Mouse (Mus musculus) liver, adult 2 months (tissue): ENCODE results near the gene Olfr204.
"Not testable (repeated sequence)": the region's sequence is repeated elsewhere in the genome, so short reads cannot be mapped to it uniquely, and the experiment has no call there.

Experiments used
- CTCF ChIP-seq: fragments of 200-500 bp; IDR thresholded peaks from 2 replicates; pipeline ENCODE4 v1.5.1; 2011; ENCODE audit warnings: low read depth, low read length, control low read depth
- POLR2A ChIP-seq: fragments of 200-500 bp; IDR thresholded peaks from 2 replicates; pipeline ENCODE4 v1.6.1; 2011; ENCODE audit warnings: low read length, control low read depth; ENCODE audit not compliant: insufficient read depth; ENCODE audit errors: extremely low read depth

DNA sequence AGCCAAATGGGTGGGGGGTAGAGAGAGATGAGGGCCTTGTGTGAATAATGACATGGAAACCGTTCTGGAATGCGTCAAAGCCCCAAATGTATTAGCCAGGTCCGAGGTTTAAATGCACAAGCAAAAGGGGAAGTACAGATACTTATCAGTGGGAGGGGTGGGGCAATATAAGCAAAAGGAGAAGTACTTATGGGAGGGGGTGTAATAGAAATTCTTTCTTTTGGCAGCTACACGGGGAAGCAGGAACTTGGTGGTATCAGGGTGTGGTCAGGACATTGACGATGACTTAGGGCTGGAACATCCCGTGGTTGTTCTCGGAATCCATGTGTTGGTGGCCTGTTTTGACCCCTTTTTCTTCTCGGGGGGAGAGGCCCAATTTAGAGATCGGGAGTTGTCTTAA, 30.5 kb downstream of the Olfr204 start:
- TF ChIP-seq CTCF, POLR2A: not testable (repeated sequence)
